Mouse (Mus musculus): ENCODE measurements around the gene Ksr1.

- no peak for TF ChIP-seq POLR2A (IDR thresholded peaks at IDR 0.05; ENCODE audit: extremely low read depth, insufficient read depth, low read length)
- TF ChIP-seq CTCF (IDR thresholded peaks at IDR 0.05; ENCODE audit: low read depth, low read length), result no peak
These were observed 130.0 kb downstream of the Ksr1 start for GRCm38 (mm10) chr11:79016236-79016635.

All from liver, adult 2 months (tissue).